Mouse (Mus musculus) bone marrow, adult 2 months (tissue): Measurements from ENCODE around the gene Dpt.

ENCODE experiments used
- CTCF ChIP-seq: fragments of 200-500 bp; IDR thresholded peaks from 2 replicates; pipeline ENCODE4 v1.5.1; 2011; ENCODE audit warnings: low read length, control low read depth; ENCODE audit not compliant: control insufficient read depth, insufficient read depth
- POLR2A ChIP-seq: fragments of 200-500 bp; IDR thresholded peaks from 2 replicates; pipeline ENCODE4 v1.6.1; 2011; ENCODE audit warnings: low read depth, mild to moderate bottlenecking, control low read depth, low read length, borderline replicate concordance; ENCODE audit not compliant: control insufficient read depth

GRCm38 (mm10) chr1:164859952-164860351 is 63.5 kb downstream of the Dpt start:
- no peak for TF ChIP-seq CTCF
- TF ChIP-seq POLR2A: no peak
